Mouse (Mus musculus) monocyte, adult 2 months (primary cell): ENCODE results near the gene 4930562C15Rik.

Source experiments
- DNase-seq, 2 experiments: peaks; one replicate each; pipeline ENCODE4 v3.0.0; 2022; ENCODE audit warnings: low spot score in 2 of 2, low read depth in 1 of 2

4930562C15Rik gene

DNA sequence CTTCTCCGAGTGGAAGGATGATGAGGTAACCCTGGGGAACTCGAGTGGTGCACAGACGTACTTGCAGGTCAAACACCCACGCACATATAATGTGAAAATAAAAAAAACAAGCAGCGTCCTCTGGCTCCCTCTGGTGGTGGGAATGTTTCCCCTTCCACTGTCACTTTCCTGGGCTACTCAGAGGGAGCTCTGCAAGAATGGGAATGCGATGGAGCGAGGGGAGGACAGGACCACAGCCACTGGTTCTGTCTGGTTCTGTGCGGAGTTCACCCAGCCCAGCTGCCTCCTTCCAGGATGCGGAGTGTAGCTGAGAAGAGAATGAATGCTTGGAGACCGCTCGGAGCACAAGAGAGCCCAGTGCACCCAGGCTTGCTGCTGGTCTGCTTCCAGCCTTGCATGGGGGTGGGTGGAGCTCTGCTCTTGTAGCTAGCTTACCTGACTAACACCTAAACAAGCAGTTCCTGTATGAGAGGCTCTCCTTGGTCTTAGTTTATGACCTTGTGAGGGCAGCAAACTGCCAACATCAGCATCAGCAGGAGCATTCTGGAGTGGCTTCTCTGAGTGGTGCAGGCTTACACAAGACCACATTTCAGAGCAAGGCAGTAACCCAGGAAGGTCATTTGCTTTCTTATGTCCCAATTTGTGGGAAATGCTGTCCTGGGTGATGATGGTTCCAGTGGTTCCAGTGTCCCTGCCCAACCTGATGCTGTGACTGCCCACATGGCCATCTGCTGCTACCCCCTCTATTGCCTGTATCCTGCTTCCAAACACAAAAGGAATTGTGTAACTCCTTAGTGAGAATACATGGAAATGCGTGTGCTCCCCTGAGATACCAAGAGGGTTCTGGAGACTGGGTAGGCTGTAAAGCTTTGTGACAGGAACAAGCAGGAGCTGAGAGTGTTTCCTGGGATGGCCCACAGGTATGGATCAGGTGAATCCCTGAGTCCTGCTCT is 78.8 kb downstream of the 4930562C15Rik start:
- peak; percentile 54 to 78 for DNase-seq

DNA sequence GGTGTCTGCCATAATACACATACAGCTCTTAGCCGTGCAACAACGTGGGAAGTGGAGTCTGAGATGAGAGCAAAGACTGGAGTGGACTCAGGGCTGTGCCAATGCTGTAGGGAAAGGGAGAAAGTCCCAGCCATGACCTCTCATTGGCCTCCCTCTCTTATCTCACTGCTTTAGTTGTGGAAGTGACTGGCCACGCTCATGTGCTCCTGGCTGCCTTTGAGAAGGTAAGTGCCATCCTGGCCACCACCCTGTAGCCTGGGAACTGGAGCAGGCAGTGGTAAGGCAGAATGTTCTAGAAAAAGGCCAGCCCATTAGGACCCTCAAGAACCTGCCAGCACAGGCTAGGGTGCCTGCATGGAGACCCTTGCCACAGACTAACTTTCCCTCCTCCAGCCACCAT is 80.7 kb downstream of the 4930562C15Rik start:
- DNase-seq = no peak

GRCm38 (mm10) chr16:4916608-4917007 is 81.4 kb downstream of the 4930562C15Rik start:
- no peak for DNase-seq
